Comparison of ENCODE assay signal across 23 mouse cellular contexts in genomic region chr19:43776561-43776960, GRCm38 (mm10). TPM values are rescaled to one million over a fixed set of nuclear protein-coding genes. Genes with fewer than 3 reads are reported as not detected.
"Had no signal": no experiment of that assay in that cellular context is flagged by ENCODE, and none has a peak within 500 bp of the region (broad histone marks: within the 10 kb centered on the region; RNA-seq: fewer than 3 reads in every experiment).

No protein-coding gene starts in this region.

- H3K4me2 ChIP-seq: forebrain, embryonic 15.5 days; heart, embryonic 11.5 days; heart, embryonic 13.5 days; heart, embryonic 15.5 days; hindbrain, embryonic 13.5 days; hindbrain, embryonic 15.5 days; limb, embryonic 12.5 days had no signal

- H3K4me3 ChIP-seq: forebrain, embryonic 15.5 days; heart, adult 2 months; heart, embryonic 13.5 days; heart, embryonic 15.5 days; hindbrain, embryonic 13.5 days; hindbrain, embryonic 15.5 days; layer of hippocampus, adult 2 months; left cerebral cortex, adult 2 months; limb, embryonic 10.5 days; limb, embryonic 12.5 days had no signal

- H3K9me3 ChIP-seq: forebrain, embryonic 15.5 days; heart, embryonic 13.5 days; heart, embryonic 15.5 days; hindbrain, embryonic 13.5 days; hindbrain, embryonic 15.5 days; limb, embryonic 10.5 days; limb, embryonic 12.5 days had no signal

- H3K27ac ChIP-seq: forebrain, embryonic 15.5 days; heart, adult 2 months; heart, embryonic 13.5 days; heart, embryonic 15.5 days; hindbrain, embryonic 13.5 days; hindbrain, embryonic 15.5 days; hindbrain, postnatal 0 days; layer of hippocampus, adult 2 months; left cerebral cortex, adult 2 months; limb, embryonic 10.5 days; limb, embryonic 12.5 days; liver, embryonic 14.5 days had no signal

- H3K27me3 ChIP-seq: forebrain, embryonic 15.5 days; heart, embryonic 13.5 days; heart, embryonic 15.5 days; hindbrain, embryonic 13.5 days; hindbrain, embryonic 15.5 days; limb, embryonic 12.5 days had no signal

- ATAC-seq: forebrain, embryonic 15.5 days; forebrain, postnatal 0 days; hindbrain, postnatal 0 days had no signal

- DNase-seq: forebrain, postnatal 0 days; gastrocnemius, postnatal 14 days; gastrocnemius, postnatal 36 days; heart, adult 11 months; heart, adult 2 months; heart, postnatal 14 days; heart, postnatal 36 days; kidney, adult 18-20 months; kidney, postnatal 10 days; liver had no signal

- H3K36me3 ChIP-seq: forebrain, embryonic 15.5 days; heart, embryonic 13.5 days; heart, embryonic 15.5 days; hindbrain, embryonic 13.5 days; hindbrain, embryonic 15.5 days; limb, embryonic 10.5 days; limb, embryonic 12.5 days had no signal

- H3K4me1 ChIP-seq: forebrain, embryonic 15.5 days; heart, embryonic 15.5 days; hindbrain, embryonic 13.5 days; hindbrain, embryonic 15.5 days; limb, embryonic 10.5 days; limb, embryonic 12.5 days had no signal

- H3K9ac ChIP-seq: forebrain, embryonic 15.5 days; forebrain, postnatal 0 days; heart, embryonic 13.5 days; heart, embryonic 15.5 days; hindbrain, embryonic 13.5 days; hindbrain, embryonic 15.5 days; limb, embryonic 12.5 days; liver, embryonic 14.5 days had no signal

RNA-seq across cellular contexts. Expression of gene Abcc2, which starts 5.4 kb away (rescaled TPM):
- polyA plus RNA-seq: forebrain, embryonic 15.5 days; heart, embryonic 13.5 days; heart, postnatal 0 days; limb, embryonic 12.5 days had no signal
